Mouse (Mus musculus) liver, embryonic 15.5 days (tissue): ENCODE data around the gene Chrm1. TPM values are rescaled to one million over a fixed set of nuclear protein-coding genes. Genes with fewer than 3 reads are reported as not detected.
"Not testable (repeated sequence)": the region's sequence is repeated elsewhere in the genome, so short reads cannot be mapped to it uniquely, and the experiment has no call there.

ENCODE experiments used
- ATAC-seq: fragments of 200-750 bp; cut with Nextera tagmentation; 2 replicates; pipeline ENCODE4 v1.8.0; 2017; ENCODE audit warnings: moderate number of reproducible peaks, mild to moderate bottlenecking, moderate library complexity; ENCODE audit not compliant: insufficient read depth
- H3K27ac ChIP-seq: fragments of 300-500 bp; sonication (generic); replicated peaks from 2 replicates; pipeline ENCODE4 v1.5.1; 2015; ENCODE audit warnings: mild to moderate bottlenecking, inconsistent platforms
- H3K27me3 ChIP-seq: fragments of 300-500 bp; sonication (generic); 2 replicates; pipeline ENCODE4 v1.6.1; 2015; ENCODE audit warnings: mild to moderate bottlenecking, inconsistent platforms
- H3K36me3 ChIP-seq: fragments of 300-500 bp; sonication (generic); replicated peaks from 2 replicates; pipeline ENCODE4 v1.6.1; 2015; ENCODE audit warnings: moderate library complexity, mild to moderate bottlenecking, inconsistent platforms
- H3K4me1 ChIP-seq: fragments of 300-500 bp; sonication (generic); replicated peaks from 2 replicates; pipeline ENCODE4 v1.6.1; 2015; ENCODE audit warnings: inconsistent platforms
- H3K4me2 ChIP-seq: fragments of 300-500 bp; sonication (generic); 2 replicates; pipeline ENCODE4 v1.6.1; 2015; ENCODE audit warnings: moderate library complexity, mild to moderate bottlenecking, inconsistent platforms
- H3K4me3 ChIP-seq: fragments of 300-500 bp; sonication (generic); replicated peaks from 2 replicates; pipeline ENCODE4 v1.5.1; 2015; ENCODE audit warnings: mild to moderate bottlenecking, inconsistent platforms
- H3K9ac ChIP-seq: fragments of 300-500 bp; sonication (generic); 2 replicates; pipeline ENCODE4 v1.6.1; 2015; ENCODE audit warnings: moderate library complexity, mild to moderate bottlenecking, inconsistent platforms
- H3K9me3 ChIP-seq: fragments of 300-500 bp; sonication (generic); replicated peaks from 2 replicates; pipeline ENCODE4 v1.6.1; 2016; ENCODE audit warnings: inconsistent platforms
- WGBS: fragments of 180-500 bp; shearing (Covaris S2); methylation state at CpG from one replicate; pipeline ENCODE4 v1.1.7; 2015; ENCODE audit warnings: mixed read lengths; ENCODE audit not compliant: insufficient replicate concordance; 5-methylcytosine and 5-hydroxymethylcytosine counted together
- polyA plus RNA-seq: library from polyadenylated mRNA; unstranded; fragments of >200 nt; fragmentation: Nextera tagmentation; extraction: Ambion mirVana; gene quantifications from 2 replicates; pipeline ENCODE4 v1.2.1, GENCODE M21; 2015

The Chrm1 gene
- polyA plus RNA-seq, 1 experiment from 2014 or later = 0.02 TPM

DNA sequence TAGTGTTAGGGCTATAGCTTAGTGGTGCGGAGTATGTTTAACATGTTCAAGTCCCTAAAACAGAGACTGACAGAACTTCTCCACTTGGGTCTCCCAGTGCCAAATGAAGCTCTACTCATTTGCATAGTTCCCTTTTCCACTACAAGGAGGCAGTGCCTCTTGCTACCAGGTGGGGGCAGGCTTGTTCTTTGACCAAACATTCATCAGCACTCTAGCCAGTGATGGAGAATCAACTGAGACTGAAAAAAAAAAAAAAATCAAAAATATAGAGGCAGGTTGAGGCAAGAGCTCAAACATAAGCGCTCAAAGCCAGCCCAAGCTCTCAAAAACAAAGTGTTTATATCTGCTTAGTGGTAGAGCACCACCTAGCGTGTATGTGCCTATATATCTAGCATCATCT lies 54.8 kb downstream of the Chrm1 start:
- Histone ChIP-seq H3K36me3 (no peaks in the 10 kb centered on the region), H3K9me3 (no peaks in the 10 kb centered on the region), H3K4me3 (no peak overlapping the region), H3K27ac (peak overlapping the region; percentile 97), H3K4me2 (no peak overlapping the region), H3K4me1 (peaks cover 74% of the 10 kb centered on the region), H3K9ac (no peak overlapping the region), H3K27me3 (no peaks in the 10 kb centered on the region)
- 41% methylated on average over 3 of the region's 3 CpGs for whole genome bisulfite sequencing
- no peak for ATAC-seq

DNA sequence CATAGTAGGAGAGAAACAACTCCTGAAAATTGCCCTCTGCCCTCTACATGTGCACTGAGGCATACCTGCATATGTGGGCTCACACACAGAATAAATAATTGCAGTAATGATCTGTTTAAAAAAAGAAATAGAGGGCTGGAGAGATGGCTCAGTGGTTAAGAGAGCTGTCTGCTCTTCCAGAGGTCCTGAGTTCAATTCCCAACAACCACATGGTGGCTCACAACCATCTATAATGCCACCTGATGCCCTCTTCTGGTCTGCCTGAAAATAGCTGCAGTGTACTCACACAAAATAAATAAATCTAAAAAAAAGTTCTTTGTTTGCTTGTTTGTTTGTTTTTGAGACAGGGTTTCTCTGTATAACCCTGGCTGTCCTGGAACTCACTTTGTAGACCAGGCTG lies 55.4 kb downstream of the Chrm1 start:
- not testable (repeated sequence) for H3K4me2 ChIP-seq, H3K36me3 ChIP-seq, ATAC-seq, H3K9me3 ChIP-seq, H3K27me3 ChIP-seq, H3K4me3 ChIP-seq, H3K9ac ChIP-seq
- Histone ChIP-seq H3K27ac (peak overlapping the region; percentile 97), H3K4me1 (peaks cover 71% of the 10 kb centered on the region)

- Histone ChIP-seq H3K4me1 (peaks cover 67% of the 10 kb centered on the region), H3K4me2 (peak overlapping the region; percentile 74), H3K9ac (0 out of 2 replicates have a peak overlapping the region, but pooled peaks have one; percentile 4), H3K27ac (peak overlapping the region; percentile 99), H3K4me3 (peak overlapping the region; percentile 72), H3K9me3 (no peaks in the 10 kb centered on the region), H3K36me3 (peaks cover 24% of the 10 kb centered on the region), H3K27me3 (no peaks in the 10 kb centered on the region)
- no peak for ATAC-seq
- 46% methylated on average over 1 of the region's 1 CpGs for WGBS
Observed at GRCm38 (mm10) chr19:8721378-8721777, 57.8 kb downstream of the Chrm1 start.

- Histone ChIP-seq H3K4me2 (peak overlapping the region; percentile 74), H3K4me3 (peak overlapping the region; percentile 72), H3K36me3 (peaks cover 31% of the 10 kb centered on the region), H3K4me1 (peaks cover 68% of the 10 kb centered on the region), H3K9me3 (no peaks in the 10 kb centered on the region), H3K27me3 (no peaks in the 10 kb centered on the region), H3K9ac (peak overlapping the region; percentile 81), H3K27ac (peak overlapping the region; percentile 99)
- ATAC-seq = no peak
- 39% methylated on average over 4 of the region's 4 CpGs for WGBS
Observed at GRCm38 (mm10) chr19:8722021-8722420, 58.4 kb downstream of the Chrm1 start.

DNA sequence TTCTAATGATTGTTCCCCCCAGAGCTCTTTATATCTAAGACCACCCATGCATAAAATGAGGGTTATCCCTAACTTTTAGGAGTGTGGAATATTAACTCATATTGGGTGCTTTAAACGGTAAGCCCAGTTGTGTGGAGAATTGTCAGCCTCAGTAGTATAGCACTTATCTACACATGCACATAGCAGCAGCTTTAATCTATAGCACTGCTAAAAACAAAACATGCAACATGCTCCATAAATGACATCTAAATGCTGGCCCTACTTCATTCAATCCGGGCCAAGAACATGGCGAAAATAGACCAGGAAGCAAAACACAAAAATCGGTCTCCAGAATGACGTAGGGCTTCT lies 58.9 kb downstream of the Chrm1 start:
- H3K4me2 ChIP-seq = peak overlapping the region; percentile 74
- H3K36me3 ChIP-seq = peaks cover 32% of the 10 kb centered on the region
- no peaks in the 10 kb centered on the region for H3K9me3 ChIP-seq
- WGBS = 0% methylated on average over 5 of the region's 5 CpGs
- no peaks in the 10 kb centered on the region for H3K27me3 ChIP-seq
- H3K4me1 ChIP-seq = peaks cover 65% of the 10 kb centered on the region
- H3K9ac ChIP-seq = peak overlapping the region; percentile 81
- peak overlapping the region; percentile 72 for H3K4me3 ChIP-seq
- peak overlapping the region; percentile 99 for H3K27ac ChIP-seq
- peak; percentile 7 for ATAC-seq

GRCm38 (mm10) chr19:8722907-8723573 lies 59.5 kb downstream of the Chrm1 start, which contains the start of gene Slc3a2:
Slc3a2 (minus strand) TSS chr19:8723369.
- peak; percentile 90 for ATAC-seq
- H3K9me3 ChIP-seq = no peaks in the 10 kb centered on the region
- peak within 1 kb of the TSS; percentile 82 for H3K9ac ChIP-seq
- H3K4me3 ChIP-seq = peak within 1 kb of the TSS; percentile 72
- under 1% methylated on average over 50 of the region's 50 CpGs for WGBS
- no peaks in the 10 kb centered on the region for H3K27me3 ChIP-seq
- peaks cover 32% of the 10 kb centered on the region for H3K36me3 ChIP-seq
- peak within 1 kb of the TSS; percentile 99 for H3K27ac ChIP-seq
- H3K4me2 ChIP-seq = peak within 1 kb of the TSS; percentile 74
- peaks cover 60% of the 10 kb centered on the region for H3K4me1 ChIP-seq

GRCm38 (mm10) chr19:8723574-8724346 lies 60.2 kb downstream of the Chrm1 start:
- Histone ChIP-seq H3K36me3 (peaks cover 32% of the 10 kb centered on the region), H3K9ac (peak overlapping the region; percentile 82), H3K4me3 (peak overlapping the region; percentile 72), H3K4me2 (peak overlapping the region; percentile 74), H3K27ac (peak overlapping the region; percentile 99), H3K4me1 (peaks cover 53% of the 10 kb centered on the region), H3K9me3 (no peaks in the 10 kb centered on the region), H3K27me3 (no peaks in the 10 kb centered on the region)
- ATAC-seq = no peak
- WGBS = under 1% methylated on average over 20 of the region's 20 CpGs

- Histone ChIP-seq H3K27me3 (no peaks in the 10 kb centered on the region), H3K4me2 (peak overlapping the region; percentile 74), H3K9me3 (no peaks in the 10 kb centered on the region), H3K4me1 (peaks cover 50% of the 10 kb centered on the region), H3K9ac (peak overlapping the region; percentile 82), H3K27ac (peak overlapping the region; percentile 99), H3K4me3 (peak overlapping the region; percentile 72), H3K36me3 (peaks cover 32% of the 10 kb centered on the region)
- 1% methylated on average over 2 of the region's 2 CpGs for WGBS
- ATAC-seq = no peak
Observed at GRCm38 (mm10) chr19:8724392-8724791, 60.8 kb downstream of the Chrm1 start.

DNA sequence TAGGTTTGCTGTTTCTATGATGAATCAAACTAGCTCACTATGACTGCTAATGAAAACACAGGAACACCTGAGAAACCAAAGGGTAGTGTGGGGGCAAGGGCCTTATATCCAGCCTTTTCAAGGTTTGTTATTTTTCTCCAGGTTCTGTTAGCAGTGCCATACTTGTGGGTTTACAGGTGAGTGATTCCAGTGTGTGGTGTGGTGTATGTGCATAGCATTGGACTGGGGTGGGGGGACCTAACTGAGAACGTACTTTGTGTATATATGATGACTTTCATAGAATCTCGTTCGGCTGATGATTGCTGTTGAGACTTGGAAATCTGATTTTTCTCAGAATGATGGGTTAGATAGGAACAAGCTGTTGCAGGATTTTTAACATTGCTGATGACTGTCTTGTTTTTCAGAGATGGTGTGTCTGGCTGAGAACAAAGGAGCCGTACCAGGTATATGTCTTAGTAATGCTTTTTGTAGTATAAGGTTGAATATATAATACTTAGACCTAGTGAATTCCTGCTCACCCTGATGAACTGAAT lies 61.6 kb downstream of the Chrm1 start:
- peaks cover 46% of the 10 kb centered on the region for H3K4me1 ChIP-seq
- peaks cover 32% of the 10 kb centered on the region for H3K36me3 ChIP-seq
- peak overlapping the region; percentile 72 for H3K4me3 ChIP-seq
- peak overlapping the region; percentile 74 for H3K4me2 ChIP-seq
- WGBS = 25% methylated on average over 4 of the region's 4 CpGs
- H3K9me3 ChIP-seq = no peaks in the 10 kb centered on the region
- H3K9ac ChIP-seq = peak overlapping the region; percentile 82
- ATAC-seq = no peak
- H3K27ac ChIP-seq = peak overlapping the region; percentile 99
- no peaks in the 10 kb centered on the region for H3K27me3 ChIP-seq

- no peaks in the 10 kb centered on the region for H3K9me3 ChIP-seq
- H3K9ac ChIP-seq = no peak overlapping the region
- peaks cover 32% of the 10 kb centered on the region for H3K4me1 ChIP-seq
- no peak overlapping the region for H3K4me3 ChIP-seq
- no peak overlapping the region for H3K4me2 ChIP-seq
- no peaks in the 10 kb centered on the region for H3K27me3 ChIP-seq
- peaks cover 32% of the 10 kb centered on the region for H3K36me3 ChIP-seq
- no peak overlapping the region for H3K27ac ChIP-seq
- ATAC-seq = no peak
- 24% methylated on average over 3 of the region's 3 CpGs for WGBS
Observed at GRCm38 (mm10) chr19:8726609-8727390, 63.2 kb downstream of the Chrm1 start.
